In genomic region chr10:96722491-96722890, GRCm38 (mm10) we compare ENCODE assay signal across 8 mouse cellular contexts.
DNase-seq lines count a peak whose midpoint lies in the region; ATAC-seq and TF ChIP-seq lines count a peak whose summit lies in the region.

No protein-coding gene starts in this region.

- H3K27me3 ChIP-seq in E14TG2a.4 (ENCODE audit: insufficient read depth, low read length), result no peaks in the 10 kb centered on the region
- no peaks in the 10 kb centered on the region for H3K27me3 ChIP-seq in forebrain, embryonic 11.5 days (ENCODE audit: control insufficient read depth, insufficient read depth, low read length)
- no peaks in the 10 kb centered on the region for H3K27me3 ChIP-seq in hindbrain, embryonic 10.5 days (ENCODE audit: insufficient read depth, poor library complexity, severe bottlenecking)
- H3K27me3 ChIP-seq in limb, embryonic 11.5 days (ENCODE audit: control insufficient read depth, insufficient read depth, low read length), result no peaks in the 10 kb centered on the region
- no peaks in the 10 kb centered on the region for H3K27me3 ChIP-seq in midbrain, embryonic 11.5 days (ENCODE audit: control insufficient read depth, insufficient read depth, low read length)

- ATAC-seq in forebrain, embryonic 11.5 days (replicated peaks; ENCODE audit: low FRiP score), result peak; percentile 91
- ATAC-seq in limb, embryonic 11.5 days (ENCODE audit: insufficient number of reproducible peaks, low FRiP score, low TSS enrichment, low read depth), result peak; percentile 86
- peak; percentile 93 for ATAC-seq in midbrain, embryonic 11.5 days (ENCODE audit: low FRiP score)

- H3K4me2 ChIP-seq in forebrain, embryonic 11.5 days (ENCODE audit: low read depth, low read length, severe bottlenecking), result no peak overlapping the region
- H3K4me2 ChIP-seq in limb, embryonic 11.5 days (ENCODE audit: low read depth, severe bottlenecking), result no peak overlapping the region
- H3K4me2 ChIP-seq in midbrain, embryonic 11.5 days, result no peak overlapping the region

- H3K9me3 ChIP-seq in E14TG2a.4 (ENCODE audit: low read length), result no peaks in the 10 kb centered on the region
- no peaks in the 10 kb centered on the region for H3K9me3 ChIP-seq in forebrain, embryonic 11.5 days (ENCODE audit: control insufficient read depth, low read length)
- H3K9me3 ChIP-seq in hindbrain, embryonic 10.5 days, result no peaks in the 10 kb centered on the region
- H3K9me3 ChIP-seq in limb, embryonic 11.5 days (ENCODE audit: control insufficient read depth, low read length), result no peaks in the 10 kb centered on the region
- no peaks in the 10 kb centered on the region for H3K9me3 ChIP-seq in midbrain, embryonic 11.5 days (ENCODE audit: control insufficient read depth, low read length)

- H3K4me1 ChIP-seq in E14TG2a.4 (replicated peaks; ENCODE audit: low read depth, low read length), result peaks cover 93% of the 10 kb centered on the region
- H3K4me1 ChIP-seq in forebrain, embryonic 11.5 days (replicated peaks; ENCODE audit: control insufficient read depth, insufficient read depth, low read length), result peaks cover 11% of the 10 kb centered on the region; the same call in 1 of the 2 replicates
- H3K4me1 ChIP-seq in hindbrain, embryonic 10.5 days (replicated peaks), result peaks cover 40% of the 10 kb centered on the region
- H3K4me1 ChIP-seq in limb, embryonic 11.5 days (ENCODE audit: control insufficient read depth, insufficient read depth, low read length), result peaks cover 6% of the 10 kb centered on the region; the same call in 1 of the 2 replicates
- H3K4me1 ChIP-seq in midbrain, embryonic 11.5 days (ENCODE audit: control insufficient read depth, insufficient read depth, low read length), result peaks cover 9% of the 10 kb centered on the region

- 33% methylated on average over 9 of the region's 9 CpGs for WGBS in forebrain, embryonic 11.5 days
- WGBS in hindbrain, embryonic 10.5 days, result 28% methylated on average over 9 of the region's 9 CpGs
- WGBS in limb, embryonic 11.5 days, result 22% methylated on average over 9 of the region's 9 CpGs
- 31% methylated on average over 9 of the region's 9 CpGs for WGBS in midbrain, embryonic 11.5 days

- no peak for TF ChIP-seq CTCF in E14TG2a.4 (conservative IDR thresholded peaks at IDR 0.05; ENCODE audit: low read length)

- no peak overlapping the region for H3K27ac ChIP-seq in forebrain, embryonic 11.5 days (ENCODE audit: low read depth, low read length)
- H3K27ac ChIP-seq in hindbrain, embryonic 10.5 days, result peak overlapping the region; percentile 6; the same call in 1 of the 2 replicates
- no peak overlapping the region for H3K27ac ChIP-seq in limb, embryonic 11.5 days (replicated peaks; ENCODE audit: low read depth, low read length)
- no peak overlapping the region for H3K27ac ChIP-seq in midbrain, embryonic 11.5 days (ENCODE audit: low read depth, low read length)

- H3K9ac ChIP-seq in forebrain, embryonic 11.5 days (ENCODE audit: low read length), result no peak overlapping the region; the same call in 1 of the 2 replicates
- no peak overlapping the region for H3K9ac ChIP-seq in limb, embryonic 11.5 days (ENCODE audit: low read length)
- no peak overlapping the region for H3K9ac ChIP-seq in midbrain, embryonic 11.5 days (ENCODE audit: low read length)

- H3K4me3 ChIP-seq in E14TG2a.4 (replicated peaks; ENCODE audit: low read length), result peak overlapping the region; percentile 39; the same call in 1 of the 2 replicates
- no peak overlapping the region for H3K4me3 ChIP-seq in forebrain, embryonic 11.5 days (ENCODE audit: low read depth, low read length)
- no peak overlapping the region for H3K4me3 ChIP-seq in hindbrain, embryonic 10.5 days
- H3K4me3 ChIP-seq in limb, embryonic 11.5 days (ENCODE audit: low read depth, low read length), result no peak overlapping the region
- no peak overlapping the region for H3K4me3 ChIP-seq in midbrain, embryonic 11.5 days (ENCODE audit: low read depth, low read length)

- no peaks in the 10 kb centered on the region for H3K36me3 ChIP-seq in E14TG2a.4 (ENCODE audit: insufficient read depth, low read length)
- no peaks in the 10 kb centered on the region for H3K36me3 ChIP-seq in forebrain, embryonic 11.5 days (ENCODE audit: control insufficient read depth, insufficient read depth, low read length)
- no peaks in the 10 kb centered on the region for H3K36me3 ChIP-seq in hindbrain, embryonic 10.5 days
- no peaks in the 10 kb centered on the region for H3K36me3 ChIP-seq in limb, embryonic 11.5 days (ENCODE audit: control insufficient read depth, insufficient read depth, low read length)
- no peaks in the 10 kb centered on the region for H3K36me3 ChIP-seq in midbrain, embryonic 11.5 days (ENCODE audit: control insufficient read depth, insufficient read depth, low read length)

- peak; percentile 14 for DNase-seq in c-Kit-positive CD71-negative TER-119-negative erythroid progenitor cells, embryonic 14.5 days (ENCODE audit: low read depth)
- DNase-seq in forebrain, embryonic 11.5 days (ENCODE audit: low spot score), result peak; percentile 82
- DNase-seq in hindbrain, embryonic 10.5 days (ENCODE audit: low spot score), result peak; percentile 70
- peak; percentile 79 for DNase-seq in limb, embryonic 11.5 days (ENCODE audit: low spot score)
- peak; percentile 88 for DNase-seq in midbrain, embryonic 11.5 days (ENCODE audit: low spot score, missing footprints)
- peak; percentile 80 for DNase-seq in thymus, postnatal 0 days (ENCODE audit: low spot score)
- DNase-seq in left cerebral cortex, adult 18-20 months (ENCODE audit: low spot score in 2 of 2), result no peak

Comparison
In these comparisons a context has a peak if more than half of its experiments do, and no peak if none do; other contexts are left out.
1. DNase-seq: peak in c-Kit-positive CD71-negative TER-119-negative erythroid progenitor cells, embryonic 14.5 days (single experiment), forebrain, embryonic 11.5 days (single experiment), hindbrain, embryonic 10.5 days (single experiment), limb, embryonic 11.5 days (single experiment), midbrain, embryonic 11.5 days (single experiment) and thymus, postnatal 0 days (single experiment); none in left cerebral cortex, adult 18-20 months (0 of 2).
2. Peak in every context shown above with its lines, with median percentiles within 50 percentile points of each other: ATAC-seq.